Mouse (Mus musculus) megakaryocyte progenitor cell, adult 5-6 weeks (primary cell): Measurements from ENCODE around the gene 9230102O04Rik. TPM values are rescaled to one million over a fixed set of nuclear protein-coding genes. Genes with fewer than 3 reads are reported as not detected.

Source experiments
- ATAC-seq: replicated peaks from 2 replicates; pipeline ENCODE4 v1.8.0; 2016; ENCODE audit warnings: mild to moderate bottlenecking, moderate TSS enrichment, inconsistent platforms; ENCODE audit not compliant: poor library complexity
- total RNA-seq, 2 experiments: library from RNA; stranded (forward) in 1 of 2; stranded (reverse) in 1 of 2; fragments of 157-497, 149-512 nt in 1 of 2; fragments of 200-1000 nt in 1 of 2; gene quantifications; 2 replicates each; pipeline versions ENCODE4 v1.2.3 to v1.2.4; 2015 to 2017

Gene 9230102O04Rik
- total RNA-seq, 2 experiments from 2014 or later = not detected

DNA sequence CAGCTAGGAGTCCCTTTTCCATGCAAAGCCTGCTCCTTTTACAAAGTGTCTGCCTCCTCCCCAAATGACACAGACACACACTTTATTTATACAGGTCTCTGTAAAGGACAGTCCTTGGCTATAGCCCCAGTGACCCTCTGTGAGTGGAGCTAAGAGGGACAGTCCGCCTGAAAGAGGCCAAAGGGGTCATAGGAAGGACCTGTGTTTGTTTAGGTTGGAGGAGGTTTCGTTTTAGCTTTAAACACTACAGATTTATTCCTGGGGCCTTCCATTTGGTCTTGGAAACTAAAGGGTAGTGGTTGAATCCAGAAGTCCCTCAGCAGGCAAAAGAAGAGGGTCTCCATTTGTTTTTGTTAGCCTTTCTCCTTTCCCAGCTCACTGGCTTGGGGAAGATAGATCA, 15.6 kb downstream of the 9230102O04Rik start:
- no peak for ATAC-seq

DNA sequence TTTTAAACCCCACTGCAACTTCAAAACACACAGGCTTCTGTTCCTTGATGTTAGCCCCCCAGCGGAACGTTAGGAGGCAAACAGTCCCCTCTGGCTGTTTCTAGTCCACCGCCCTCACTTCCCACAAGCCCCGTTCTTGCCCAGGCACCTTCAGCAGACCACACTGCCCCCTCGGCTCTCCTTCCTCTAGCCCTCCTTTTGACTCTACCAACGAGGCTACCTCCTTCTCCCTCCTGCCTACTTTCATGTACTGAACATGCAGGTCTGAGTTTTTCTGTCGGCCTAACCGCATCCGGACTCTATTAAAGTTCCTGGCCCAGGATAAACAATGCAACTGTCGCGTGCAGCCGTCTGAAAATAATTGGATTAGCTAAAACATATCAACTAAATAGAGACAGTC, 16.7 kb downstream of the 9230102O04Rik start:
- peak; percentile 13; the same call in 1 of the 2 replicates for ATAC-seq

DNA sequence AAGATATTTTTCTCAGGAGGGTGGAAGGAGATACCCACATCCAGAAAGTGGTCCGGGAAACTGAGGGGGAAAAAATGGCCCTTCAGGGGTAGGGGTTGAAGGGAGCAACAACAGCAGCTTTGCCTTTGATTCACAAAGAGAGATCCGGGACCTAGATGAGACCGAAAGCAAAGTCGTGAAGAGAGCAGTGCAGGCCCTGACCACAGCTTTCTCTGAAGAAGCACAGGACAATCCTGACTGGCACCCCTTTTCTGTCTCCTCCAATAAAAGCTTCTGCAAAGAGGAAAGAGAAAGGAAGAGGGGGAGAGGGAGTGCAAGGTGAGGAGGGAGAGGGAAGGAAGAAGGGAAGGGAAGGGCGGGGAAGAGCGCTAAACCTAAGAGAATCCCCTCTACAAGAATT, 17.5 kb downstream of the 9230102O04Rik start:
- ATAC-seq = no peak

DNA sequence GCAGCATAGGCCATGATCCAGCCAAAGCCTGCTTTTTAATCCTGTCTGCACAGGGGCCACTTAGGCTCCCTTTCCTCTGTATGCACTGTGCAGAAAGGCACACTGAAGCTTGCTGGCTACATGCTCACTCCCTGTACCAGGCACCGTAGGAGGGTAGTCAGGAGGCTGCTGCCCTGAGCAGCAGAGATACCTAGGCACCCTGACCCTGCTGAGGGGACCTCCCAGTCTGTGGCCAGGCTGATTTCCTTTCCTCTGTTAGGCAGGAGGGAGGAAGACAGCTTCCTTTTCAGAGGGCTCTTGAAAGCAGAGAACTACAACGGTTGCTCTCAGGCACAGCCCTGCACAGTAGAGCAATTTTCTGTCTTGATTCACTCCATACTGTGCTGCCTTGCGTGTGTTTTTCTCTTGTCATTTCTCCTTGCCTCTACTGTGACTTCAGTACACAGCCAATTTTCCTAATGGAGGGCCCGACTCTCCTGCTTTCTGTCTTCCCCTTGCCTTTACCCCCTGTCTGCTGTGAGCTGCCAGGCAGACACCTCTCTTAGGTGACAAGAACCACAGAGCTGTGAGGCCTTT, 18.1 kb downstream of the 9230102O04Rik start:
- ATAC-seq = peak; percentile 43

DNA sequence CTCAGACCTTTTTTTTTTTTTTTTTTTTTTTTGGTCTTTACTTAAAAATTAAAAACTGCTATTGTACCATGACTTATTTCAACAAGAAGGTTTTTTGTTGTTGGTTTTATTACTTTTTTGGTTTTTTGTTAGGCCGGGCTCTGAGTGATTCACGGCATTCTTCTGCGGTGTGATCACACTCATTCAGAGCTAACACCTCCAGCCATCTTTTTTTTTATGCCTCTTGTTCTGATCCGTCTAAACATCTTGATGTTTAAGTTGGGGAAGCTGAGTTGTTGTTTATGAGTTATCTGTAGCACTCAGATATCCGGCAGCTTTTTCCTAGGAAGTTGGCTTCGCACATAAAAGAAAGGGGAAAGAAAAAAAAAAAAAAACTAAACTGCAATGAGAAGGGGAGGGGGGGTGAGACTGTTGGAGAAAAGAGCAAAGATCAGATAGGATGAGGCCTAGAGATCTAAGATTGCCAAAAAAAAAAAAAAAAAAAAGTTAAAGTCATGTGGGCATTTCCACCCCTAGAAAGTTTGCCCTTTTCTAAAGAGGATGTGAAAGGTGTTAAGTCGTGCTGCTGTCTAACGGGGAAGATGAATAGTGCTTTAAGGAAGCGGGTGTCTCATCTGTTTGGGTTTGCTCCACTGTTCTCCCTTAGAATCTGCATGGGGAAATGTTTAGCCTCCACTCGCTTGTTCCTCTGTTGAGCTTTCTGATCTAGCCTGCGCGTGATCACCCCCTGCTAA, 22.1 kb downstream of the 9230102O04Rik start:
- peak; percentile 41 for ATAC-seq

DNA sequence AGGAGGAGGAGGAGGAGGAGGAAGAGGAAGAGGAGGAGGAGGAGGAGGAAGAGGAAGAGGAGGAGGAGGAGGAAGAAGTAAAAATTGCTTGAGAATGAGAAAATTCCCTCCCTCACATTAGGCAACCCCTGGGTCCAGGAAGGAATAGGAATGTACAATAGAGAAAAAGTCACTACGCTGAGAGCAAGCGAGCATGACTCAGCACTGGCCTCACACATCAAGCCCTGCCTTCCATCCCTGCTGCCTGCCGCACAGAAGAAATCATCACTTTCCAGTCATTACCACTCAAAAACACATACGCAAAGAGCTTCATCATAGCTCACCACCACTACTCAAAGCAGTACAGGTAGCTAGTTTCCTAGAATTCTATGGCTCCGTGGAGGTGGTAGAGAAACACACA, 28.6 kb downstream of the 9230102O04Rik start:
- peak; percentile 76 for ATAC-seq

DNA sequence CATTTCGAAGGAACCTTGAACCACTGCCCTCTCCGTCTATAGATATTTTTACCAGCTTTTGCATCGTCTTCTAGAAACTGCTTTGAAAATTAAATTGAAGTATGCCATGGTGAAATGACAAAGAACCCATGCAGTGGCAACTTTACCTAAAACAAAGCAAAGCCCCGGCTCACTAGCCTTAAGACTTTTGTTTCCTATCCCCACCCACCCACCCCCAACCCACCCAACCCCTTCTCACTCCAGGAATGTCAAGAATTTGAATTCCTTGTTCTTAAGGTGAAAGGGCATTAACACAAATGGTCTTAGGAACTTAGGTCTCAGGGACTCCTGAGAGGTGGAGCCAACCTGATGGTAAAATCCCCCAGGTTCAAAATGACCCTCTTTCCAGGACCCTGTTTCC, 33.5 kb downstream of the 9230102O04Rik start:
- no peak for ATAC-seq

DNA sequence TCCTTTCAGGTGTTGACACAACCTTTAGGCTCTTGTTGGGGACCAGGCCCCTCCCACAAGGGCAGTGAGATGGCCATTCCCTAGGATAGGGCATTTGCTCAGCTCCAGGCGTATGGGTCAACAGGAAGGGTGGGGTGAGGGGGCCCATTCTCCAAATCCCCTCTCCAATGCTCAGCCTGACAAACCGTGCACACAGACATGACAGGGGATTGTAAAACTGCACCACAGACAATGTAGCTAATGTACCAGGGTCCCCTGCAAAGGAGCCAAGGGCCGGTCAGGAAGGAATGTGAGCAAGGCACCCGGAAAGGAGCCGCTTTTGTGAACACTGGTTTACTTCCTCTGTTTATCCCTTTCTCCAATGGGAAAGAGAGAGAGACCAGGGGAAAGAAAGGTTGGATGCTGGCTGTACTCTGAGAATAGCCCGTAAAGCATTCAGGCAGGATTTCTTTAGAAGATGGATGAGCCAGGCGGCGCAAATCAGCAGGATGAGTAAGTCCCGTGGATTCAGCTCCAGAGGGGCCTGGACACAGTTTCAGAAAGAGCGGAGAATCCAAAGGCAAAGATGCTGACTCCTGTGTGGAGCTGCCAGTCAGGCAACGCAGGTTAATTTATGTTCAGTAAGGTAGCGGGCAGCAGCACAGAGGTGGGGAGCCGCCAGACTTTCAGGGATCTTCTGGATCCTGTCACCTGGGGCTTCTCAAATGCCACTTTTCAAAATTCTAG, 36.3 kb downstream of the 9230102O04Rik start:
- no peak for ATAC-seq

DNA sequence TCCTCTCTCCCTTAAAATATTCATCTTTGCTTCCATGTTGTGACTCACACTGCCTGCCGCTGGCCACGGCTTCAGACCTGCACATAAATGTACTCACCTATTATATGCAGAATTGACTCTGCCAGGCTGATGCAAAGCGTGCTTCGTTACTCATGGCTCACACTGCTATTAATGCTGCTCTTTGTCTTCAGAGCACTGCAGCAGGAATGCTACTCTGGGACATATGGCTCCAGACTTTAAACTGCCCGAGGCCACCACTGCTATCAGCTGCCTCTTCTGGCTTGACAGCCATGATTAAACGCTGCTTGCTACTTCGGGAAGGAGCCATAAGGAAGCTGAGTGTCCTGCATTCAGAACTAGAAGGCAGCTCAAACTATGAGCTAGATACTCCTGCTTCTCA, 54.1 kb downstream of the 9230102O04Rik start:
- ATAC-seq = no peak

DNA sequence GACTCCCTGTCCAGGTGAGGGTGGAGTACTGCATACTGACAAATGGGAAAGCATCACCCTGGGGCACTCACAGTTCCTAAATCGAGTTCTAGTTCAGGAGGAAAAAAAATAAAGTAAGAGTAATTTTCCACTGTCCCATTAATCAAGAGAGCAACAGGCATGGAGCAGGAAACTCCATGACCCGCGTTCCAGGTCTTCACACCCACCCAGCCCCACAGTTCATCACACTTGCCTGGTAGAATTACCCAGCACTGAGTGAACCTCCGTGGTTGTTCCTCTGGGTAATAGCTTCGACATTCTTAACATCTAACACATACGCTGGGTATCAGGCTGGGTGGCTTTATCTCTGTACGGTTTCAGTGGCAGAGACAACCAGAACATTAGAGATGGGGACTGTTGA, 55.6 kb downstream of the 9230102O04Rik start:
- ATAC-seq = no peak

Other genes with a start within 250 kb of the 9230102O04Rik start
- not detected in 2 replicates for gene 4930412O13Rik, start 8.3 kb downstream of the 9230102O04Rik start, total RNA-seq (2015)
- gene 4930412O13Rik, start 8.3 kb downstream of the 9230102O04Rik start, total RNA-seq (2017) = not detected in 2 replicates
- gene Gata3, start 494 bp upstream of the 9230102O04Rik start, total RNA-seq (2015) = 0.47 TPM in 1 of 2 replicates, not detected in the other
- 0.25 and 0.71 TPM in 2 replicates for gene Gata3, start 494 bp upstream of the 9230102O04Rik start, total RNA-seq (2017)
- gene Taf3, start 159.1 kb upstream of the 9230102O04Rik start, total RNA-seq (2015) = 20.1 and 21.5 TPM in 2 replicates
- 6.7 and 11.7 TPM in 2 replicates for gene Taf3, start 159.1 kb upstream of the 9230102O04Rik start, total RNA-seq (2017)
- gene Atp5c1, start 191.0 kb upstream of the 9230102O04Rik start, total RNA-seq (2015) = 559 and 601 TPM in 2 replicates
- gene Atp5c1, start 191.0 kb upstream of the 9230102O04Rik start, total RNA-seq (2017) = 468 and 493 TPM in 2 replicates
- gene Kin, start 191.1 kb upstream of the 9230102O04Rik start, total RNA-seq (2015) = 23.0 and 27.1 TPM in 2 replicates
- 29.6 and 34.4 TPM in 2 replicates for gene Kin, start 191.1 kb upstream of the 9230102O04Rik start, total RNA-seq (2017)
- not detected in 2 replicates for gene Itih2, start 241.9 kb upstream of the 9230102O04Rik start, total RNA-seq (2015)
- gene Itih2, start 241.9 kb upstream of the 9230102O04Rik start, total RNA-seq (2017) = not detected in 2 replicates